Mouse (Mus musculus) ES-E14 (cell line): ENCODE data around the gene Dnaja3. TPM values are rescaled to one million over a fixed set of nuclear protein-coding genes. Genes with fewer than 3 reads are reported as not detected.
A peak's percentile ranks its signal among the peaks of the same experiment; 100 is the strongest.

Source experiments
- DNase-seq: peaks from one replicate; pipeline ENCODE4 v3.0.0-alpha.2; 2013; ENCODE audit warnings: low read depth, low spot score
- H3K27ac ChIP-seq: 2 replicates; pipeline ENCODE4 v1.5.1; 2012; ENCODE audit warnings: low read depth, mild to moderate bottlenecking, low read length, moderate library complexity, mixed read lengths; ENCODE audit not compliant: poor library complexity, insufficient read depth, severe bottlenecking
- H3K36me3 ChIP-seq: 2 replicates; pipeline ENCODE4 v1.6.1; 2012; ENCODE audit warnings: mild to moderate bottlenecking, low read length, moderate library complexity, mixed read lengths; ENCODE audit not compliant: control insufficient read depth, poor library complexity, insufficient read depth, severe bottlenecking
- H3K4me1 ChIP-seq, 2 experiments: fragments of 150-350 bp in 1 of 2; sonication (generic) in 1 of 2; 2 replicates each; pipeline ENCODE4 v1.6.1; 2012; ENCODE audit warnings: low read length in 2 of 2, mild to moderate bottlenecking in 1 of 2, mixed read lengths in 1 of 2; ENCODE audit not compliant: control insufficient read depth in 2 of 2, insufficient read depth in 2 of 2, poor library complexity in 1 of 2
- H3K4me3 ChIP-seq, 2 experiments: fragments of 150-350 bp in 1 of 2; sonication (generic) in 1 of 2; 2 replicates each; pipeline ENCODE4 v1.5.1; 2012; ENCODE audit warnings: low read length in 2 of 2, low read depth in 1 of 2, mild to moderate bottlenecking in 1 of 2, mixed read lengths in 1 of 2; ENCODE audit not compliant: insufficient read depth in 1 of 2, poor library complexity in 1 of 2, severe bottlenecking in 1 of 2
- H3K9ac ChIP-seq: 2 replicates; pipeline ENCODE4 v1.6.1; 2012; ENCODE audit warnings: low read depth, mild to moderate bottlenecking, low read length, mixed read lengths; ENCODE audit not compliant: poor library complexity, insufficient read depth, severe bottlenecking
- H3K9me3 ChIP-seq: fragments of 150-350 bp; sonication (generic); 2 replicates; pipeline ENCODE4 v1.6.1; 2012; ENCODE audit warnings: low read depth, mild to moderate bottlenecking, low read length; ENCODE audit not compliant: control insufficient read depth, insufficient read depth
- CHD2 ChIP-seq: IDR thresholded peaks from 2 replicates; pipeline ENCODE4 v1.6.1; 2014; ENCODE audit warnings: mild to moderate bottlenecking, low read depth, low read length, inconsistent platforms
- HCFC1 ChIP-seq: IDR thresholded peaks from 2 replicates; pipeline ENCODE4 v1.6.1; 2012; ENCODE audit warnings: low read length, inconsistent platforms, borderline replicate concordance; ENCODE audit not compliant: insufficient read depth
- MAFK ChIP-seq: IDR thresholded peaks from 2 replicates; pipeline ENCODE4 v1.6.1; 2014; ENCODE audit warnings: mild to moderate bottlenecking, low read depth, low read length, inconsistent platforms; ENCODE audit not compliant: insufficient read depth
- ZC3H11A ChIP-seq: IDR thresholded peaks from 2 replicates; pipeline ENCODE4 v1.6.1; 2012; ENCODE audit warnings: low read depth, mild to moderate bottlenecking, inconsistent platforms, low read length, borderline replicate concordance
- ZNF384 ChIP-seq: IDR thresholded peaks from 2 replicates; pipeline ENCODE4 v1.6.1; 2012; ENCODE audit warnings: low read depth, low read length, inconsistent platforms
- in situ Hi-C, 2 experiments: fragments of 600-800 bp; cut with MboI; formaldehyde crosslinking; loops; one replicate each; pipeline ENCODE4 v1.15.1; 2025; ENCODE audit warnings: low sequenced_read_pairs in 2 of 2, inconsistent platforms in 1 of 2; ENCODE audit not compliant: unreplicated experiment in 2 of 2
- total RNA-seq: library from RNA; depleted of rRNA; stranded (reverse); fragments of 300-350 nt; gene quantifications from 2 replicates; pipeline ENCODE4 v1.2.3, GENCODE M21; 2012

The Dnaja3 gene
- total RNA-seq, 1 experiment, result 53.2 TPM

DNA sequence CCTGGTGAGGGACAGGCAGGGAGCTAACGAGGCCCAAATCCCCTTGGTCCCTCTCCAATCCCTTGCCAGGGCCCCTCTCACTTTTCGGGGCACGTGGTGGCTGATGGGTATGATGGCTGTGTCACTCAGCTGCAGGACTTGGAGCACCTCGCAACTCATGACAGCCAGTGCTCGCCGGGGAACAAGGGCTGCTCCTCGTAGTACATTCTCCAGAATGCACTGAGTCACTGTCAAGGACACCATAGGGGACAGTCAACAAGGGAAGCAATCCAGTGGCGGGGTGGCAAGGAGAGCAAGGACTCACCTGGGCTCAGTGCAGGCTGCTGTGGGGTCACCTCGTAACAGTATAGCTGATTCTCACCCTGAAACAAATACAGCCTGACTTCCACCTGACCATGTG lies 5.1 kb upstream of the Dnaja3 start:
- no peak overlapping the region for H3K9ac ChIP-seq
- in situ Hi-C loops, result loop anchor here in 1 of 2 experiments (5.0 kb wide), 1 partner anchor 33 kb away; no protein-coding TSS in a partner anchor
- DNase-seq, result no peak
- no peaks in the 10 kb centered on the region; the same call in 1 of the 2 replicates for H3K36me3 ChIP-seq
- TF ChIP-seq MAFK (no peak), HCFC1 (no peak)
- H3K9me3 ChIP-seq, result no peaks in the 10 kb centered on the region
- no peak overlapping the region for H3K27ac ChIP-seq
- H3K4me3 ChIP-seq, result no peak overlapping the region
- H3K4me1 ChIP-seq, result peaks cover 0 to 13% of the 10 kb centered on the region in 2 experiments; a peak in 1 of 4 replicates

DNA sequence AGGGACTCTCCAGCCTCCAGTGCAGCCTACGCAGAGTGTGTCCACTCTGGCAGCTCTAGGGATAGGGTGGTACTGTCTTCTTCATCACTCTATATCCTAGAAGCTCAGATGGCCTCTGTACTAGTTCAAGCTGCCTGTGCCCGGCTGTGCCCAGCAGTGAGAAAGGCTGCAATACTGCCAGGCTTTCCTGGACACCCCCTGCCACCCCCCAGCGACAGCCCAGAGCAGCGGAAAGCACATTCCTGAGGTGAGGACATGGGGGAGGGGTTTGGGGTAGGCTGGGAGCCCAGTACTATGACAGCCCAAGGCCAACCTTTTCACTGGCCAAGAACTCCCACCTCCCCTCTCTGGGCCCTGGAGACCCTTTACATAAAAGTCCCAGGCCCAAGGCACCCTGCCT lies 4.0 kb upstream of the Dnaja3 start:
- Histone ChIP-seq H3K27ac (no peak overlapping the region), H3K4me1 (peaks cover 0 to 11% of the 10 kb centered on the region in 2 experiments; a peak in 1 of 4 replicates), H3K36me3 (no peaks in the 10 kb centered on the region; the same call in 1 of the 2 replicates), H3K9ac (no peak overlapping the region), H3K9me3 (no peaks in the 10 kb centered on the region), H3K4me3 (no peak overlapping the region)
- DNase-seq, result no peak
- in situ Hi-C loops, result no loop called here
- TF ChIP-seq CHD2 (no peak), HCFC1 (no peak), ZNF384 (no peak), ZC3H11A (no peak)

DNA sequence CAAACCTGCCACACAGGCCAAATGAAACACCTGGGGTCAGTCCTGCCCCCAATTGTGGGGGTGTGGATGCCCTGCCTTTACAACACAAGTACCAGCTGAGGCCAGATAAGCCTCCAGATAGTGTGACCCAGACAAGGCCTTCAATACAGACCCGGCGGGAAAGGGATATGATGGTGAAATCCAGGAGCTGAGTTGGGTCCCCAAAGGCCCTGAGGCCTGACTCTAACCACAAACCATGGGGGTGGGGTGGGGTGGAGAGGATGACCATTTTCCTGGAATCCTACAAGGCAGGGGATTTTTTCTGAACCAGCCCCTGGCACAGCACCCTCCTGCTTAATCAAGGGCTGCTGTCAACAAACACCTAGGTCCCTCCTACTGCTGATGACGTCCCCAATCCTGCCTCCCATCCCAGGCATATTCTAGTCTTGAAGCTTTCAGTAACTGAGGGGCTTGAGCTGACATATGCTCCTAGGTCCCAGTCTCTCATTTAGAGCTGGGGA lies 848 bp upstream of the Dnaja3 start:
- Histone ChIP-seq H3K27ac (no peak overlapping the region), H3K4me1 (peaks cover 0 to 13% of the 10 kb centered on the region in 2 experiments; a peak in 1 of 4 replicates), H3K9ac (no peak overlapping the region), H3K36me3 (no peaks in the 10 kb centered on the region; the same call in 1 of the 2 replicates), H3K4me3 (no peak overlapping the region), H3K9me3 (no peaks in the 10 kb centered on the region)
- no peak for TF ChIP-seq CHD2
- no peak for TF ChIP-seq ZNF384
- no peak for DNase-seq
- in situ Hi-C loops, result no loop called here

DNA sequence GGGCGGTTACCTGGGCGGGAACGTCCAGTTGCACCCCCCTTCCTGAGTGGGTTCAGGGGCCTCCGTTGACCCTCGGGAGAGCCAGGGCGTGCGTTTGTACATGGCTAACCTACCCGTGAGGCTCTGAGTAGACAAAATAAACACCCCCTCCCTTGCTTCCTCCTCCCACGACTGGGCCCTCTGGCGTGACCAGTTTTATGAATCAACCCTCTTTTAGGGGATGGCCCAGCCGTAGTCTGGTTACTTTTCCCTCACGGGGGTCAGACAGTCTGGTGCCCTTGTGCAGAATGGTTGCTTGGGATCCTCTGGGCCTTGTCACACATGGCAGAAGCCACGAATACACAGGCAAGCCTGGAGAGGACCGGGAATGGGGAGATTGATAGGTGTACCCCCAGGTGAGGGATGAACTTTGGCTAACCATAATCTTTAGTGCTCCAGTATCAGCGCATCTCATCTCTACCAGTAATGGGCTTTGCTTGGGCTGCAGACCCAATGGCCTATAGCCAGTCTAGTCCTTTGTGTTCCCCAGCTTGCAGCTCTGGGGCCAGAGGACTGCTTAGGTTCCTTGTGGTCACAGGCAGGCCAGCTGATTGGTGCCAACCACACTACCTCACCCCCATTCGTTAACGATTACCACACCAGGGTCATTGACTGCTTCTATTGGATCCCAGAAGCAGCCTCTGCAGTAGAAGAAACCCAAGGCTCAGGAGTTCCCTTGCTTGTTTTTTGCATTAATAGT lies 647 bp downstream of the Dnaja3 start:
- Histone ChIP-seq H3K9ac (peak overlapping the region; percentile 82), H3K9me3 (no peaks in the 10 kb centered on the region), H3K4me3 (peak overlapping the region; percentile 80 to 84), H3K4me1 (peaks cover 0 to 13% of the 10 kb centered on the region in 2 experiments; a peak in 1 of 4 replicates), H3K36me3 (no peaks in the 10 kb centered on the region), H3K27ac (no peak overlapping the region)
- in situ Hi-C loops, result no loop called here
- no peak for DNase-seq
- TF ChIP-seq ZNF384 (no peak), MAFK (no peak), ZC3H11A (no peak), HCFC1 (no peak), CHD2 (no peak)
